Comparison of ENCODE assay signal across 8 mouse cellular contexts in the genomic region with DNA sequence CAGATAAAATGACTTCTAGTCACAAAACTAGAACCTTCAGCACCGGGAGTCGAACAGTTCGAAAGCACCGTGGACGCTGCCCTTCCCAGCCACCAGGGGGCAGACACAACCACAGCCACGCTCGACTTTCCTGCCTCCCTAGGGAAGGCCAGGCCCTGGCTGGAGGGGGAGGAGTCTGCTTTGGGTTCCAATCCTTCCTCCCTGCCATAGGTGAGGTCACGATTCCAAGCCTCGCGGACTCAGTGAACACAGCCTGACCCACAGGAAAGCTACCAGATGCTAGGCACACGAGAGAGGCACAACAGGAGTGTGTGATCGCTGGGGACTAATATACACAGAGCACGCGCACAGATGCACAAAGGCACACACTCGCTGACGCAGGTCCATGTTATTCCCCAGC. TPM values are rescaled to one million over a fixed set of nuclear protein-coding genes. Genes with fewer than 3 reads are reported as not detected.
DNase-seq lines count a peak whose midpoint lies in the region; ATAC-seq and TF ChIP-seq lines count a peak whose summit lies in the region.

No protein-coding gene starts in this region.

- WGBS in intestine, embryonic 16.5 days: 21% methylated on average over 16 of the region's 16 CpGs
- 22% methylated on average over 16 of the region's 16 CpGs for WGBS in limb, embryonic 11.5 days
- whole genome bisulfite sequencing in midbrain, postnatal 0 days: 25% methylated on average over 16 of the region's 16 CpGs

- 0 out of 2 replicates have a peak, but pooled peaks cover 2% of the 10 kb centered on the region for H3K27me3 ChIP-seq in intestine, embryonic 16.5 days (replicated peaks; ENCODE audit: control insufficient read depth, insufficient read depth, low read length)
- no peaks in the 10 kb centered on the region for H3K27me3 ChIP-seq in limb, embryonic 11.5 days (ENCODE audit: control insufficient read depth, insufficient read depth, low read length)
- H3K27me3 ChIP-seq in midbrain, postnatal 0 days (ENCODE audit: insufficient read depth, low read length): no peaks in the 10 kb centered on the region
- no peaks in the 10 kb centered on the region for H3K27me3 ChIP-seq in splenic B cell, adult 2 months (ENCODE audit: control insufficient read depth, insufficient read depth, low read length, poor library complexity, severe bottlenecking)

- no peaks in the 10 kb centered on the region for H3K9me3 ChIP-seq in intestine, embryonic 16.5 days (ENCODE audit: control insufficient read depth, low read length)
- no peaks in the 10 kb centered on the region for H3K9me3 ChIP-seq in limb, embryonic 11.5 days (ENCODE audit: control insufficient read depth, low read length)
- no peaks in the 10 kb centered on the region for H3K9me3 ChIP-seq in midbrain, postnatal 0 days (ENCODE audit: low read length)

- peak overlapping the region; percentile 37; the same call in 1 of the 2 replicates for H3K4me2 ChIP-seq in intestine, embryonic 16.5 days (ENCODE audit: low read depth, low read length)
- H3K4me2 ChIP-seq in limb, embryonic 11.5 days (ENCODE audit: low read depth, severe bottlenecking): no peak overlapping the region
- H3K4me2 ChIP-seq in midbrain, postnatal 0 days (ENCODE audit: low read depth, low read length, poor library complexity, severe bottlenecking): no peak overlapping the region

- peak; percentile 81 for ATAC-seq in common myeloid progenitor, adult 5-6 weeks (replicated peaks; ENCODE audit: low read depth, poor library complexity, severe bottlenecking)
- peak; percentile 52 for ATAC-seq in intestine, embryonic 16.5 days
- ATAC-seq in limb, embryonic 11.5 days (ENCODE audit: insufficient number of reproducible peaks, low FRiP score, low TSS enrichment, low read depth): peak; percentile 18; the same call in 1 of the 2 replicates
- ATAC-seq in midbrain, postnatal 0 days (ENCODE audit: low FRiP score): no peak

- H3K36me3 ChIP-seq in intestine, embryonic 16.5 days (ENCODE audit: control insufficient read depth, insufficient read depth, low read length): no peaks in the 10 kb centered on the region
- H3K36me3 ChIP-seq in limb, embryonic 11.5 days (ENCODE audit: control insufficient read depth, insufficient read depth, low read length): no peaks in the 10 kb centered on the region
- no peaks in the 10 kb centered on the region for H3K36me3 ChIP-seq in midbrain, postnatal 0 days (ENCODE audit: insufficient read depth, low read length)
- no peaks in the 10 kb centered on the region for H3K36me3 ChIP-seq in splenic B cell, adult 2 months (ENCODE audit: control insufficient read depth, insufficient read depth, low read length, poor library complexity, severe bottlenecking)

- peaks cover 15% of the 10 kb centered on the region for H3K4me1 ChIP-seq in intestine, embryonic 16.5 days (ENCODE audit: control insufficient read depth, insufficient read depth, low read length)
- peaks cover 9% of the 10 kb centered on the region; the same call in 1 of the 2 replicates for H3K4me1 ChIP-seq in limb, embryonic 11.5 days (ENCODE audit: control insufficient read depth, insufficient read depth, low read length)
- peaks cover 10% of the 10 kb centered on the region; the same call in 1 of the 2 replicates for H3K4me1 ChIP-seq in midbrain, postnatal 0 days (ENCODE audit: insufficient read depth, low read length)

- H3K9ac ChIP-seq in intestine, embryonic 16.5 days (ENCODE audit: low read depth, low read length): 0 out of 2 replicates have a peak overlapping the region, but pooled peaks have one; percentile 15
- H3K9ac ChIP-seq in limb, embryonic 11.5 days (ENCODE audit: low read length): no peak overlapping the region; the same call in 1 of the 2 replicates
- no peak overlapping the region for H3K9ac ChIP-seq in midbrain, postnatal 0 days (replicated peaks; ENCODE audit: low read length, poor library complexity, severe bottlenecking)

- peak; percentile 77 for TF ChIP-seq CTCF in midbrain, postnatal 0 days (IDR thresholded peaks at IDR 0.05)

- peak; percentile 72 to 76 for DNase-seq in urinary bladder, adult 18-20 months (ENCODE audit: low spot score in 2 of 2)
- DNase-seq in urinary bladder, postnatal 10 days (ENCODE audit: low spot score): no peak
- peak; percentile 75 for DNase-seq in gastrocnemius, postnatal 25 days
- peak; percentile 83 for DNase-seq in limb, embryonic 11.5 days (ENCODE audit: low spot score)
- DNase-seq in midbrain, postnatal 0 days (ENCODE audit: low spot score): peak; percentile 57
- peak; percentile 70 for DNase-seq in splenic B cell, adult 2 months (ENCODE audit: low read depth, low spot score)

- no peak overlapping the region for H3K27ac ChIP-seq in intestine, embryonic 16.5 days (ENCODE audit: low read length)
- H3K27ac ChIP-seq in limb, embryonic 11.5 days (replicated peaks; ENCODE audit: low read depth, low read length): no peak overlapping the region
- H3K27ac ChIP-seq in midbrain, postnatal 0 days (ENCODE audit: low read depth, low read length): no peak overlapping the region

- H3K4me3 ChIP-seq in intestine, embryonic 16.5 days (ENCODE audit: low read length): no peak overlapping the region; the same call in 1 of the 2 replicates
- H3K4me3 ChIP-seq in limb, embryonic 11.5 days (ENCODE audit: low read depth, low read length): no peak overlapping the region
- H3K4me3 ChIP-seq in midbrain, postnatal 0 days (ENCODE audit: low read depth, low read length): no peak overlapping the region

RNA-seq across cellular contexts. Expression of gene Plbd2, which starts 1.9 kb away (rescaled TPM):
- total RNA-seq in common myeloid progenitor, adult 5-6 weeks (2017): 5.0 and 7.7 TPM in 2 replicates
- total RNA-seq in gastrocnemius, postnatal 25 days (2021): 10 to 100 TPM; 29.1 to 32.6 TPM
- polyA plus RNA-seq in intestine, embryonic 16.5 days (2015; fragmentation: Nextera tagmentation; extraction: Ambion mirVana): 43.9 and 46.9 TPM in 2 replicates
- 29.2 and 29.8 TPM in 2 replicates for polyA plus RNA-seq in limb, embryonic 11.5 days (2014; fragmentation: Nextera tagmentation; extraction: Ambion mirVana)
- total RNA-seq in midbrain, postnatal 0 days (2014; rRNA removed): 26.7 and 27.9 TPM in 2 replicates
- polyA plus RNA-seq in midbrain, postnatal 0 days (2015; fragmentation: Nextera tagmentation; extraction: Ambion mirVana): 49.9 and 52.9 TPM in 2 replicates

RNA-seq across cellular contexts. Expression of gene Slc8b1, which starts 5.6 kb away (rescaled TPM):
- 4.5 and 4.9 TPM in 2 replicates for total RNA-seq in common myeloid progenitor, adult 5-6 weeks (2017)
- total RNA-seq in gastrocnemius, postnatal 25 days (2021): 10 to 100 TPM in 1 of 2 experiments, 1 to 10 TPM in 1; 9.4 to 11.7 TPM
- polyA plus RNA-seq in intestine, embryonic 16.5 days (2015; fragmentation: Nextera tagmentation; extraction: Ambion mirVana): 6.9 and 7.6 TPM in 2 replicates
- polyA plus RNA-seq in limb, embryonic 11.5 days (2014; fragmentation: Nextera tagmentation; extraction: Ambion mirVana): 1.6 and 2.7 TPM in 2 replicates
- 1.9 and 2.1 TPM in 2 replicates for total RNA-seq in midbrain, postnatal 0 days (2014; rRNA removed)
- polyA plus RNA-seq in midbrain, postnatal 0 days (2015; fragmentation: Nextera tagmentation; extraction: Ambion mirVana): 2.5 and 2.7 TPM in 2 replicates

RNA-seq across cellular contexts. Expression of gene Sds, which starts 29.0 kb away (rescaled TPM):
- not detected in 2 replicates for total RNA-seq in common myeloid progenitor, adult 5-6 weeks (2017)
- not detected for total RNA-seq in gastrocnemius, postnatal 25 days (2021)
- 0.18 and 0.37 TPM in 2 replicates for polyA plus RNA-seq in intestine, embryonic 16.5 days (2015; fragmentation: Nextera tagmentation; extraction: Ambion mirVana)
- not detected in 2 replicates for polyA plus RNA-seq in limb, embryonic 11.5 days (2014; fragmentation: Nextera tagmentation; extraction: Ambion mirVana)
- not detected in 2 replicates for total RNA-seq in midbrain, postnatal 0 days (2014; rRNA removed)
- 0.17 and 0.23 TPM in 2 replicates for polyA plus RNA-seq in midbrain, postnatal 0 days (2015; fragmentation: Nextera tagmentation; extraction: Ambion mirVana)

RNA-seq across cellular contexts. Expression of gene Sdsl, which starts 32.8 kb away (rescaled TPM):
- total RNA-seq in common myeloid progenitor, adult 5-6 weeks (2017): 27.1 and 34.4 TPM in 2 replicates
- under 1 TPM; 0.31 to 0.64 TPM for total RNA-seq in gastrocnemius, postnatal 25 days (2021)
- polyA plus RNA-seq in intestine, embryonic 16.5 days (2015; fragmentation: Nextera tagmentation; extraction: Ambion mirVana): 19.9 and 20.2 TPM in 2 replicates
- polyA plus RNA-seq in limb, embryonic 11.5 days (2014; fragmentation: Nextera tagmentation; extraction: Ambion mirVana): 4.0 and 4.2 TPM in 2 replicates
- 3.4 and 4.4 TPM in 2 replicates for total RNA-seq in midbrain, postnatal 0 days (2014; rRNA removed)
- 5.8 and 6.0 TPM in 2 replicates for polyA plus RNA-seq in midbrain, postnatal 0 days (2015; fragmentation: Nextera tagmentation; extraction: Ambion mirVana)
